Mouse (Mus musculus) ES-E14 (cell line): ENCODE results near the gene Lama2. TPM values are rescaled to one million over a fixed set of nuclear protein-coding genes. Genes with fewer than 3 reads are reported as not detected.

ENCODE experiments used
- DNase-seq: peaks from one replicate; pipeline ENCODE4 v3.0.0-alpha.2; 2013; ENCODE audit warnings: low read depth, low spot score
- H3K27ac ChIP-seq: 2 replicates; pipeline ENCODE4 v1.5.1; 2012; ENCODE audit warnings: low read depth, mild to moderate bottlenecking, low read length, moderate library complexity, mixed read lengths; ENCODE audit not compliant: poor library complexity, insufficient read depth, severe bottlenecking
- H3K36me3 ChIP-seq: 2 replicates; pipeline ENCODE4 v1.6.1; 2012; ENCODE audit warnings: mild to moderate bottlenecking, low read length, moderate library complexity, mixed read lengths; ENCODE audit not compliant: control insufficient read depth, poor library complexity, insufficient read depth, severe bottlenecking
- H3K4me1 ChIP-seq, 2 experiments: fragments of 150-350 bp in 1 of 2; sonication (generic) in 1 of 2; 2 replicates each; pipeline ENCODE4 v1.6.1; 2012; ENCODE audit warnings: low read length in 2 of 2, mild to moderate bottlenecking in 1 of 2, mixed read lengths in 1 of 2; ENCODE audit not compliant: control insufficient read depth in 2 of 2, insufficient read depth in 2 of 2, poor library complexity in 1 of 2
- H3K4me3 ChIP-seq, 2 experiments: fragments of 150-350 bp in 1 of 2; sonication (generic) in 1 of 2; 2 replicates each; pipeline ENCODE4 v1.5.1; 2012; ENCODE audit warnings: low read length in 2 of 2, low read depth in 1 of 2, mild to moderate bottlenecking in 1 of 2, mixed read lengths in 1 of 2; ENCODE audit not compliant: insufficient read depth in 1 of 2, poor library complexity in 1 of 2, severe bottlenecking in 1 of 2
- H3K9ac ChIP-seq: 2 replicates; pipeline ENCODE4 v1.6.1; 2012; ENCODE audit warnings: low read depth, mild to moderate bottlenecking, low read length, mixed read lengths; ENCODE audit not compliant: poor library complexity, insufficient read depth, severe bottlenecking
- H3K9me3 ChIP-seq: fragments of 150-350 bp; sonication (generic); 2 replicates; pipeline ENCODE4 v1.6.1; 2012; ENCODE audit warnings: low read depth, mild to moderate bottlenecking, low read length; ENCODE audit not compliant: control insufficient read depth, insufficient read depth
- CHD2 ChIP-seq: IDR thresholded peaks from 2 replicates; pipeline ENCODE4 v1.6.1; 2014; ENCODE audit warnings: mild to moderate bottlenecking, low read depth, low read length, inconsistent platforms
- HCFC1 ChIP-seq: IDR thresholded peaks from 2 replicates; pipeline ENCODE4 v1.6.1; 2012; ENCODE audit warnings: low read length, inconsistent platforms, borderline replicate concordance; ENCODE audit not compliant: insufficient read depth
- MAFK ChIP-seq: IDR thresholded peaks from 2 replicates; pipeline ENCODE4 v1.6.1; 2014; ENCODE audit warnings: mild to moderate bottlenecking, low read depth, low read length, inconsistent platforms; ENCODE audit not compliant: insufficient read depth
- ZC3H11A ChIP-seq: IDR thresholded peaks from 2 replicates; pipeline ENCODE4 v1.6.1; 2012; ENCODE audit warnings: low read depth, mild to moderate bottlenecking, inconsistent platforms, low read length, borderline replicate concordance
- ZNF384 ChIP-seq: IDR thresholded peaks from 2 replicates; pipeline ENCODE4 v1.6.1; 2012; ENCODE audit warnings: low read depth, low read length, inconsistent platforms
- in situ Hi-C, 2 experiments: fragments of 600-800 bp; cut with MboI; formaldehyde crosslinking; loops; one replicate each; pipeline ENCODE4 v1.15.1; 2025; ENCODE audit warnings: low sequenced_read_pairs in 2 of 2, inconsistent platforms in 1 of 2; ENCODE audit not compliant: unreplicated experiment in 2 of 2
- total RNA-seq: library from RNA; depleted of rRNA; stranded (reverse); fragments of 300-350 nt; gene quantifications from 2 replicates; pipeline ENCODE4 v1.2.3, GENCODE M21; 2012

Lama2 gene
- total RNA-seq, 1 experiment = 0.09 TPM

DNA sequence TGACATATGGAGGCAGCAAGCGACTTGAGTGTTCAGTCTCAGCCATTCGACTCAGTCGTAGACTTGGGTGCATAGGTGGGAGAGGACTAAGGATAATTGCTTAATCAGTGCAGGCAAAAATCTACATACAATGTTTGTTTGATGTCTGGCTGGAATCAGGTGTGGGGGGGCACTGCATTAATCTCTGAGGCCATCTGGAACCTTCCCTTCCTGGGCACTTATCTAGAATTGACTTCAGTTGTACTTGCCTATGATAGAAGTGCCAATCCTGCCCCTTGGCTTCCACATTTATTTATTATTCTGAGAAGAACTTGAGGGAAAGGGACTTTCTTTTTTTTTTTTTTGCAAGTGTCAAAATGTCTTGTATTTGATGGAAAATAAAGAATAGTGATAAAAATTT lies 644.2 kb downstream of the Lama2 start:
- Histone ChIP-seq H3K9ac (no peak overlapping the region), H3K4me3 (no peak overlapping the region), H3K36me3 (no peaks in the 10 kb centered on the region), H3K9me3 (no peaks in the 10 kb centered on the region), H3K27ac (no peak overlapping the region), H3K4me1 (no peaks in the 10 kb centered on the region)
- TF ChIP-seq ZC3H11A = no peak
- no peak for TF ChIP-seq ZNF384
- no peak for TF ChIP-seq MAFK
- no peak for TF ChIP-seq HCFC1
- no peak for TF ChIP-seq CHD2
- no peak for DNase-seq
- in situ Hi-C loops = no loop called here

- Histone ChIP-seq H3K9ac (no peak overlapping the region), H3K4me1 (no peaks in the 10 kb centered on the region), H3K36me3 (no peaks in the 10 kb centered on the region), H3K4me3 (no peak overlapping the region), H3K27ac (no peak overlapping the region), H3K9me3 (no peaks in the 10 kb centered on the region)
- in situ Hi-C loops = no loop called here
- TF ChIP-seq MAFK (no peak), ZC3H11A (no peak), ZNF384 (no peak), CHD2 (no peak), HCFC1 (no peak)
- DNase-seq = no peak
Observed at GRCm38 (mm10) chr10:26974224-26974623, 645.3 kb downstream of the Lama2 start.

- no peak overlapping the region for H3K9ac ChIP-seq
- no peak for TF ChIP-seq CHD2
- no peak for TF ChIP-seq HCFC1
- no peak for TF ChIP-seq ZC3H11A
- TF ChIP-seq MAFK = no peak
- TF ChIP-seq ZNF384 = no peak
- no peak overlapping the region for H3K4me3 ChIP-seq
- no peaks in the 10 kb centered on the region for H3K9me3 ChIP-seq
- no peaks in the 10 kb centered on the region for H3K4me1 ChIP-seq
- in situ Hi-C loops = no loop called here
- DNase-seq = no peak
- no peaks in the 10 kb centered on the region for H3K36me3 ChIP-seq
- H3K27ac ChIP-seq = no peak overlapping the region
Observed at GRCm38 (mm10) chr10:26973575-26973974, 646.0 kb downstream of the Lama2 start.

GRCm38 (mm10) chr10:26958513-26958912 lies 661.0 kb downstream of the Lama2 start:
- H3K27ac ChIP-seq = peak overlapping the region; percentile 90; the same call in 1 of the 2 replicates
- no peak for TF ChIP-seq ZNF384
- no peak for TF ChIP-seq MAFK
- peak; percentile 68; the same call in 1 of the 2 replicates for TF ChIP-seq CHD2
- no peak for TF ChIP-seq HCFC1
- no peak overlapping the region for H3K4me3 ChIP-seq
- no peaks in the 10 kb centered on the region for H3K36me3 ChIP-seq
- DNase-seq = peak; percentile 51
- no peak overlapping the region for H3K9ac ChIP-seq
- no peaks in the 10 kb centered on the region for H3K9me3 ChIP-seq
- in situ Hi-C loops = no loop called here
- peaks cover 2 to 4% of the 10 kb centered on the region in 2 experiments; a peak in 3 of 4 replicates for H3K4me1 ChIP-seq

DNA sequence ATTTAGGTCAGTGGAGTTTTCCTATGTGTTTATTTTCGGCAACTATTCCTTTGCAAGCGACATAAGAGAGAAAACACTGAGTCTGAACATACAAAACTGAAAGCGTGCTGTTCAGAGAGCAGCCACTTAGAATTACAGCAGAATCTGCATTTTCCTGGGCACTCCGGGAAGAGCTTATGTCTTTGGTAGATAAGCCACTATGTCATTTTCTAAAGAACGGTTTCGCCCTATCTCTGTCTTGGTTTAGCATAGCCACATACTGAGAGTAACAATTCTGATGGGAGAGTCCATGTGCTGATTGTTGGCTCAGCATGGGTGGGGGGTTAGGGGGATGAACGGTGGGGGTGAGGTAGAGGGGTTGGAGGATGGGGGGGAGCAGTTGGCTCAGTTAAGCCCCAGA lies 669.1 kb downstream of the Lama2 start:
- H3K9ac ChIP-seq = no peak overlapping the region
- no peaks in the 10 kb centered on the region for H3K4me1 ChIP-seq
- no peak for TF ChIP-seq ZC3H11A
- TF ChIP-seq ZNF384 = no peak
- no peak for TF ChIP-seq CHD2
- TF ChIP-seq MAFK = no peak
- TF ChIP-seq HCFC1 = no peak
- H3K27ac ChIP-seq = no peak overlapping the region
- in situ Hi-C loops = no loop called here
- DNase-seq = no peak
- no peaks in the 10 kb centered on the region for H3K9me3 ChIP-seq
- H3K36me3 ChIP-seq = no peaks in the 10 kb centered on the region
- no peak overlapping the region for H3K4me3 ChIP-seq
